Mouse (Mus musculus) lung, postnatal 0 days (tissue): ENCODE data around the gene Mcm5.

Experiments used
- CTCF ChIP-seq: IDR thresholded peaks from 2 replicates; pipeline ENCODE4 v1.5.1; 2016; ENCODE audit warnings: antibody characterized with exemption, mild to moderate bottlenecking
- EP300 ChIP-seq: IDR thresholded peaks from 2 replicates; pipeline ENCODE4 v1.6.1; 2016; ENCODE audit warnings: antibody characterized with exemption, mild to moderate bottlenecking, control low read depth

GRCm38 (mm10) chr8:75127406-75127805, 18.0 kb downstream of the Mcm5 start:
- TF ChIP-seq CTCF (no peak), EP300 (no peak)
